Mouse (Mus musculus) MEL (cell line): ENCODE results near the gene Sox5. TPM values are rescaled to one million over a fixed set of nuclear protein-coding genes. Genes with fewer than 3 reads are reported as not detected.

Experiments used
- DNase-seq: peaks from one replicate; pipeline ENCODE4 v3.0.0; 2011; ENCODE audit warnings: low read depth, low spot score
- H3K27ac ChIP-seq: 2 replicates; pipeline ENCODE4 v1.5.1; 2012; ENCODE audit warnings: low read depth, mild to moderate bottlenecking, control low read depth, low read length, moderate library complexity; ENCODE audit not compliant: control insufficient read depth
- H3K27me3 ChIP-seq, 2 experiments: fragments of 150-350 bp in 1 of 2; sonication (generic) in 1 of 2; 2 replicates each; pipeline ENCODE4 v1.6.1; 2012; ENCODE audit warnings: low read length in 2 of 2, mild to moderate bottlenecking in 2 of 2, improper control_type of control experiment in 1 of 2, moderate library complexity in 1 of 2; ENCODE audit not compliant: insufficient read depth in 2 of 2, control insufficient read depth in 1 of 2
- H3K36me3 ChIP-seq, 2 experiments: 2 replicates each; pipeline ENCODE4 v1.6.1; 2012 to 2014; ENCODE audit warnings: low read length in 2 of 2, improper control_type of control experiment in 1 of 2, inconsistent platforms in 1 of 2, mild to moderate bottlenecking in 1 of 2; ENCODE audit not compliant: insufficient read depth in 2 of 2, control insufficient read depth in 1 of 2
- H3K4me1 ChIP-seq, 2 experiments: fragments of 150-350 bp in 1 of 2; sonication (generic) in 1 of 2; 2 replicates each; pipeline ENCODE4 v1.6.1; 2012; ENCODE audit warnings: low read length in 2 of 2, improper control_type of control experiment in 1 of 2, mild to moderate bottlenecking in 1 of 2; ENCODE audit not compliant: insufficient read depth in 2 of 2, control insufficient read depth in 1 of 2
- H3K4me3 ChIP-seq, 2 experiments: fragments of 150-350 bp in 1 of 2; sonication (generic) in 1 of 2; 2 replicates each; pipeline ENCODE4 v1.5.1; 2012; ENCODE audit warnings: low read depth in 2 of 2, low read length in 2 of 2, mild to moderate bottlenecking in 2 of 2, moderate library complexity in 2 of 2, control low read depth in 1 of 2, improper control_type of control experiment in 1 of 2; ENCODE audit not compliant: control insufficient read depth in 1 of 2, insufficient read depth in 1 of 2
- H3K79me2 ChIP-seq: 2 replicates; pipeline ENCODE4 v1.6.1; 2012; ENCODE audit warnings: mild to moderate bottlenecking, low read length, moderate library complexity; ENCODE audit not compliant: control insufficient read depth, poor library complexity, insufficient read depth
- H3K9ac ChIP-seq: 2 replicates; pipeline ENCODE4 v1.6.1; 2012; ENCODE audit warnings: low read depth, mild to moderate bottlenecking, control low read depth, low read length, moderate library complexity; ENCODE audit not compliant: control insufficient read depth, poor library complexity, severe bottlenecking
- H3K9me3 ChIP-seq: fragments of 150-350 bp; sonication (generic); replicated peaks from 2 replicates; pipeline ENCODE4 v1.6.1; 2012; ENCODE audit warnings: mild to moderate bottlenecking, low read length, improper control_type of control experiment, moderate library complexity; ENCODE audit not compliant: insufficient read depth
- CHD2 ChIP-seq: IDR thresholded peaks from 2 replicates; pipeline ENCODE4 v1.6.1; 2011; ENCODE audit warnings: low read length, improper control_type of control experiment
- E2F4 ChIP-seq: IDR thresholded peaks from 2 replicates; pipeline ENCODE4 v1.6.1; 2011; ENCODE audit warnings: low read depth, low read length, improper control_type of control experiment, borderline replicate concordance
- ELF1 ChIP-seq: IDR thresholded peaks from 2 replicates; pipeline ENCODE4 v1.6.1; 2014; ENCODE audit warnings: low read depth, mild to moderate bottlenecking, inconsistent platforms, low read length, improper control_type of control experiment, moderate library complexity
- EP300 ChIP-seq, 2 experiments: IDR thresholded peaks; 2 replicates each; pipeline ENCODE4 v1.6.1; 2011; ENCODE audit warnings: improper control_type of control experiment in 2 of 2, low read length in 2 of 2, low read depth in 1 of 2, mild to moderate bottlenecking in 1 of 2
- ETS1 ChIP-seq: IDR thresholded peaks from 2 replicates; pipeline ENCODE4 v1.6.1; 2012; ENCODE audit warnings: low read depth, mild to moderate bottlenecking, inconsistent platforms, low read length, improper control_type of control experiment, moderate library complexity
- GABPA ChIP-seq: IDR thresholded peaks from 2 replicates; pipeline ENCODE4 v1.6.1; 2012; ENCODE audit warnings: low read depth, mild to moderate bottlenecking, inconsistent platforms, low read length, improper control_type of control experiment, moderate library complexity
- KAT2A ChIP-seq: conservative IDR thresholded peaks from 2 replicates; pipeline ENCODE4 v1.6.1; 2012; ENCODE audit warnings: low read depth, low read length, improper control_type of control experiment, inconsistent platforms
- MAFK ChIP-seq: IDR thresholded peaks from 2 replicates; pipeline ENCODE4 v1.6.1; 2011; ENCODE audit warnings: low read depth, mild to moderate bottlenecking, low read length, improper control_type of control experiment, borderline replicate concordance
- MAX ChIP-seq: IDR thresholded peaks from 2 replicates; pipeline ENCODE4 v1.6.1; 2011; ENCODE audit warnings: low read length, improper control_type of control experiment
- MAZ ChIP-seq: IDR thresholded peaks from 2 replicates; pipeline ENCODE4 v1.6.1; 2012; ENCODE audit warnings: low read depth, mild to moderate bottlenecking, inconsistent platforms, low read length, improper control_type of control experiment
- MEF2A ChIP-seq: IDR thresholded peaks from 2 replicates; pipeline ENCODE4 v1.6.1; 2014; ENCODE audit warnings: low read depth, mild to moderate bottlenecking, inconsistent platforms, low read length, improper control_type of control experiment; ENCODE audit not compliant: poor library complexity, insufficient replicate concordance, severe bottlenecking; ENCODE audit errors: extremely low read depth
- MXI1 ChIP-seq: IDR thresholded peaks from 2 replicates; pipeline ENCODE4 v1.6.1; 2011; ENCODE audit warnings: mild to moderate bottlenecking, low read depth, low read length, improper control_type of control experiment
- MYB ChIP-seq: IDR thresholded peaks from 2 replicates; pipeline ENCODE4 v1.6.1; 2011; ENCODE audit warnings: mild to moderate bottlenecking, low read depth, low read length, improper control_type of control experiment
- NRF1 ChIP-seq: IDR thresholded peaks from 2 replicates; pipeline ENCODE4 v1.6.1; 2014; ENCODE audit warnings: low read depth, mild to moderate bottlenecking, inconsistent platforms, low read length, improper control_type of control experiment, moderate library complexity; ENCODE audit not compliant: poor library complexity, insufficient read depth, severe bottlenecking
- POLR2AphosphoS5 ChIP-seq: IDR thresholded peaks from 2 replicates; pipeline ENCODE4 v1.6.1; 2012; ENCODE audit warnings: low read depth, borderline replicate concordance, mild to moderate bottlenecking, inconsistent platforms, low read length, moderate library complexity, mixed read lengths
- SMC3 ChIP-seq: IDR thresholded peaks from 2 replicates; pipeline ENCODE4 v1.6.1; 2011; ENCODE audit warnings: low read depth, low read length, improper control_type of control experiment
- TAL1 ChIP-seq: IDR thresholded peaks from 2 replicates; pipeline ENCODE4 v1.6.1; 2012; ENCODE audit warnings: mild to moderate bottlenecking, inconsistent platforms, low read length, moderate library complexity, mixed read lengths
- UBTF ChIP-seq: IDR thresholded peaks from 2 replicates; pipeline ENCODE4 v1.6.1; 2012; ENCODE audit warnings: low read depth, mild to moderate bottlenecking, inconsistent platforms, low read length, improper control_type of control experiment, moderate library complexity, borderline replicate concordance; ENCODE audit not compliant: insufficient read depth
- USF1 ChIP-seq: IDR thresholded peaks from 2 replicates; pipeline ENCODE4 v1.6.1; 2014; ENCODE audit warnings: low read depth, mild to moderate bottlenecking, inconsistent platforms, low read length, improper control_type of control experiment, moderate library complexity
- USF2 ChIP-seq, 2 experiments: IDR thresholded peaks; 2 replicates each; pipeline ENCODE4 v1.6.1; 2011 to 2012; ENCODE audit warnings: improper control_type of control experiment in 2 of 2, low read length in 2 of 2, borderline replicate concordance in 1 of 2, inconsistent platforms in 1 of 2, low read depth in 1 of 2, mild to moderate bottlenecking in 1 of 2; ENCODE audit not compliant: insufficient read depth in 1 of 2
- ZC3H11A ChIP-seq: IDR thresholded peaks from 2 replicates; pipeline ENCODE4 v1.6.1; 2012; ENCODE audit warnings: low read depth, mild to moderate bottlenecking, inconsistent platforms, low read length, improper control_type of control experiment
- ZKSCAN1 ChIP-seq: IDR thresholded peaks from 2 replicates; pipeline ENCODE4 v1.6.1; 2012; ENCODE audit warnings: low read depth, mild to moderate bottlenecking, inconsistent platforms, low read length, improper control_type of control experiment, moderate library complexity
- ZMIZ1 ChIP-seq: IDR thresholded peaks from 2 replicates; pipeline ENCODE4 v1.6.1; 2012; ENCODE audit warnings: low read depth, mild to moderate bottlenecking, inconsistent platforms, low read length, improper control_type of control experiment, moderate library complexity
- polyA plus RNA-seq, 2 experiments: library from polyadenylated mRNA; stranded (reverse) in 1 of 2; unstranded in 1 of 2; fragments of >175 nt in 1 of 2; fragments of >200 nt in 1 of 2; gene quantifications; 2 replicates each; pipeline versions ENCODE4 v1.2.1 to v1.2.4; 2012; ENCODE audit warnings: low replicate concordance in 2 of 2, low read depth in 1 of 2; ENCODE audit not compliant: insufficient read length in 2 of 2, insufficient read depth in 1 of 2, missing spikeins in 1 of 2
- total RNA-seq: library from RNA; depleted of rRNA; stranded (reverse); fragments of 300-350 nt; gene quantifications from 2 replicates; pipeline ENCODE4 v1.2.3, GENCODE M21; 2012

The Sox5 gene
- total and polyA plus RNA-seq, 3 experiments: 0.19 to 3.0 TPM; not detected in 1

GRCm38 (mm10) chr6:144361267-144362038, 420.3 kb downstream of the Sox5 start:
- Histone ChIP-seq H3K36me3 (no peaks in the 10 kb centered on the region), H3K27me3 (no peaks in the 10 kb centered on the region), H3K79me2 (no peaks in the 10 kb centered on the region), H3K27ac (no peak overlapping the region), H3K4me3 (no peak overlapping the region), H3K4me1 (no peaks in the 10 kb centered on the region), H3K9me3 (no peaks in the 10 kb centered on the region), H3K9ac (no peak overlapping the region)
- no peak for DNase-seq
- TF ChIP-seq MAFK: no peak
- no peak for TF ChIP-seq POLR2AphosphoS5
- TF ChIP-seq MYB: no peak
- TF ChIP-seq MAX: no peak
- no peak for TF ChIP-seq ETS1
- TF ChIP-seq MAZ: no peak
- no peak for TF ChIP-seq ZKSCAN1
- no peak for TF ChIP-seq E2F4
- no peak for TF ChIP-seq KAT2A
- TF ChIP-seq CHD2: no peak
- TF ChIP-seq SMC3: no peak

- H3K36me3 ChIP-seq: no peaks in the 10 kb centered on the region
- DNase-seq: no peak
- H3K79me2 ChIP-seq: no peaks in the 10 kb centered on the region
Measured at GRCm38 (mm10) chr6:144357081-144357480, 424.7 kb downstream of the Sox5 start.

More at GRCm38 (mm10) chr6:144357081-144357480, 424.7 kb downstream of the Sox5 start:
- H3K27ac ChIP-seq: no peak overlapping the region
- TF ChIP-seq ELF1 (no peak), MEF2A (no peak), TAL1 (no peak), USF2 (IDR thresholded peaks at IDR 0.05; ENCODE audit: borderline replicate concordance in 1 of 2, insufficient read depth in 1 of 2, low read depth in 1 of 2, low read length in 2 of 2) (no peak), MAX (no peak), MXI1 (no peak), NRF1 (no peak), GABPA (no peak), USF1 (no peak), UBTF (no peak), EP300 (IDR thresholded peaks at IDR 0.05; ENCODE audit: low read depth in 1 of 2, low read length in 2 of 2) (no peak), POLR2AphosphoS5 (no peak), MAFK (no peak), ZMIZ1 (no peak), ZC3H11A (no peak), MYB (no peak)
- H3K9me3 ChIP-seq: no peaks in the 10 kb centered on the region
- no peak overlapping the region for H3K9ac ChIP-seq
- H3K27me3 ChIP-seq: no peaks in the 10 kb centered on the region
- H3K4me3 ChIP-seq: no peak overlapping the region
- H3K4me1 ChIP-seq: no peaks in the 10 kb centered on the region
